Mouse (Mus musculus) bone marrow, adult 2 months (tissue): ENCODE results near the gene Eipr1. TPM values are rescaled to one million over a fixed set of nuclear protein-coding genes. Genes with fewer than 3 reads are reported as not detected.
"Not testable (repeated sequence)": the region's sequence is repeated elsewhere in the genome, so short reads cannot be mapped to it uniquely, and the experiment has no call there.

Source experiments
- H3K27ac ChIP-seq: fragments of 200-500 bp; 2 replicates; pipeline ENCODE4 v1.5.1; 2012; ENCODE audit warnings: low read depth, mild to moderate bottlenecking, control low read depth, inconsistent platforms, low read length; ENCODE audit not compliant: control insufficient read depth, poor library complexity, insufficient read depth
- H3K4me1 ChIP-seq: fragments of 200-500 bp; 2 replicates; pipeline ENCODE4 v1.6.1; 2011; ENCODE audit warnings: low read length; ENCODE audit not compliant: control insufficient read depth, insufficient read depth
- H3K4me3 ChIP-seq: fragments of 200-500 bp; replicated peaks from 2 replicates; pipeline ENCODE3; 2011; ENCODE audit warnings: mild to moderate bottlenecking, low read depth, low read length, control low read depth; ENCODE audit not compliant: control insufficient read depth
- CTCF ChIP-seq: fragments of 200-500 bp; IDR thresholded peaks from 2 replicates; pipeline ENCODE4 v1.5.1; 2011; ENCODE audit warnings: low read length, control low read depth; ENCODE audit not compliant: control insufficient read depth, insufficient read depth
- POLR2A ChIP-seq: fragments of 200-500 bp; IDR thresholded peaks from 2 replicates; pipeline ENCODE4 v1.6.1; 2011; ENCODE audit warnings: low read depth, mild to moderate bottlenecking, control low read depth, low read length, borderline replicate concordance; ENCODE audit not compliant: control insufficient read depth
- WGBS: fragments of 180-500 bp; shearing (Covaris S2); methylation state at CpG from one replicate; pipeline ENCODE4 v1.1.7; 2018; 5-methylcytosine and 5-hydroxymethylcytosine counted together
- polyA plus RNA-seq: library from polyadenylated mRNA; stranded (reverse); fragments of >200 nt; gene quantifications from 2 replicates; pipeline ENCODE4 v1.2.4, GENCODE M21; 2011; ENCODE audit warnings: low replicate concordance; ENCODE audit not compliant: missing spikeins, insufficient read depth, insufficient read length

The Eipr1 gene
- polyA plus RNA-seq, 1 experiment, result 21.0 TPM

DNA sequence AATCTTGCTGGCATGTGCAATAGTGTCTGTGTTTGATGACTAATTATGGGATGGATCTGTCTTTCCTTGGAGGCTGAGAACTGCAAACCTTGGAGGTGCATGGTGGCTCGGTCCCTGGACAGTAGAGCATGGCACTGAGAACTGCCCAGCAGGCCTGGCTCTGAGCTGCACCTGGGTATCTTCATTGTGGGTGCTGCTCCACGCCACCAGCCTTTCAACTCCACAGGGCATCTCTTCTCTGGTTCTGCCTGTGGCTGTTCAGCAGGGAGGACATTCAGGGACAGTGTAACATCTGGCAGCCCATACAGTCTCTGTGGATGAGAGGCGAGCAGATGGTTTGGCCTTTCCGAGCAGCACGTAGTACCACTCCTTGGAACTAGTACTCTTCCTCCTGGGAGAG is 158.2 kb downstream of the Eipr1 start:
- Histone ChIP-seq H3K4me3 (no peak overlapping the region), H3K27ac (no peak overlapping the region), H3K4me1 (no peaks in the 10 kb centered on the region)
- TF ChIP-seq POLR2A (no peak), CTCF (no peak)
- WGBS, result 81% methylated on average over 5 of the region's 5 CpGs

- Histone ChIP-seq H3K4me3 (no peak overlapping the region), H3K4me1 (no peaks in the 10 kb centered on the region), H3K27ac (no peak overlapping the region)
- 57% methylated on average over 8 of the region's 8 CpGs for WGBS
- no peak for TF ChIP-seq CTCF
- no peak for TF ChIP-seq POLR2A
These were observed 159.0 kb downstream of the Eipr1 start for GRCm38 (mm10) chr12:28910568-28910967.

DNA sequence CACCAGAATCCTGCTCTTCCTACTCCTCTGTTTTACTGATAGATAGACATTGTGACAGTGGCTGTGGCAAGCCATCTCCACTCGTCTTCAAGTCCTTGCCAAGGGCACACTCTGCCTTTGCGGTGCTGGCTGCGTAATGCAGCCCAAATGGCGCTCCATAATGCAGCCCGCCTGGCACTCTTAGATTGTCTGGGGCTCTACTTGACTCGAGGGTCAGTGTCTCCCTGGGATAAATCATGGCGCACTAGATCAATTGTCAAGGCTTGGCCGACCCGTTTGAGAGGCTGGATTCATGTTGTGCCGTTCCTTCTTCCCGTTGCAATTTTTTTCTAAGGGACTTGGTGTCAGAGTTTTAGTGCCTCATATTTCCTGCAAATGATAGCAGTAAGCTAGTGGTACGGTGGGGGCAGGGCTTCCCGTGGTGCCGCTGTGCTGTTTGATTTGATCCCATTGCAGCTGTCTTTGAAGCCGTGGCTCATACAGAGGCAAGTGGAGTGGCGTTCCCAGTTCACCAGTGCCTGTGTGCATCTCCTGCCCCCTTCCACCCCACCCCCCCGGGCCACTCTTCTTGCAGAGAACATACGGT is 160.8 kb downstream of the Eipr1 start:
- H3K4me1 ChIP-seq, result no peaks in the 10 kb centered on the region
- no peak overlapping the region for H3K27ac ChIP-seq
- no peak overlapping the region for H3K4me3 ChIP-seq
- no peak for TF ChIP-seq CTCF
- TF ChIP-seq POLR2A, result no peak
- WGBS, result 76% methylated on average over 18 of the region's 18 CpGs

DNA sequence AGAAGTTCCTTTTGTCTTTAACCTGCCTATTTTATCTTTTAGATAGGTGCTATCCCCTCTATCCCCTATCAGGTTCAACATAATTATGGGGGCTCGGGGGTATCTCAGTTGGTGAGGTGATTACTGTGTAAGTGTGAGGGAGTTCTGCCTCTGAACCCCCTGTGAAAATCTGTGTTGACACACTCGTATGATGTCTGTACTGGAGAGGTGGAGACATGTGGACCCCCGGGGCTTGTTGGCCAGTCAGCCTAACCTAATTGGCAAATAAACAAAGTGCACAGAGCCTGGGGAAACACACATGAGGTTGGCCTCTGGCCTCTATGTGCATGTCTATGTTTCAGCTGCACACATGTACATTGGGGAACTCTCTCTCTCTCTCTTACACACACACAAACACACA is 161.5 kb downstream of the Eipr1 start:
- TF ChIP-seq POLR2A (no peak), CTCF (no peak)
- WGBS, result 72% methylated on average over 3 of the region's 3 CpGs
- Histone ChIP-seq H3K4me3 (no peak overlapping the region), H3K4me1 (no peaks in the 10 kb centered on the region), H3K27ac (no peak overlapping the region)

DNA sequence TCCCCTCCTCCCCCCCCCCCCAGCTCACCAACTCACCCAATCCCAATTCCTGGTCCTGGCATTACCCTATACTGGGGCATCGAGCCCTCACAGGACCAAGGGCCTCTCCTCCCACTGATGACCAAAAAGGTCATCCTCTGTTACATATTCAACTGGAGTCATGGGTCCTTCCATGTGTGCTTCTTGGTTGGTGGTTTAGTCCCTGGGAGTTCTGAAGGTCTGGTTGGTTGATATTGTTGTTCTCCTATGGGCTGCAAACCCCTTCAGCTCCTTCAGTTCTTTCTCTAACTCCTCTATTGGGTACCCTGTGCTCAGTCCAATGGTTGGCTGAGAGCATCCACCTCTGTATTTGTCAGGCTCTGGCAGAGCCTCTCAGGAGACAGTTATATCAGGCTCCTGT is 162.5 kb downstream of the Eipr1 start:
- H3K27ac ChIP-seq, H3K4me3 ChIP-seq, H3K4me1 ChIP-seq: not testable (repeated sequence)
- 73% methylated on average over 1 of the region's 1 CpGs for WGBS

Other genes starting within 250 kb of the Eipr1 start
- gene Dcdc2c, start 199.4 kb upstream of the Eipr1 start, polyA plus RNA-seq, result not detected in 2 replicates
- not detected in 2 replicates for gene Allc, start 169.3 kb upstream of the Eipr1 start, polyA plus RNA-seq
- not detected in 2 replicates for gene Colec11, start 128.4 kb upstream of the Eipr1 start, polyA plus RNA-seq
- 313 and 671 TPM in 2 replicates for gene Rps7, start 115.8 kb upstream of the Eipr1 start, polyA plus RNA-seq
- gene Rnaseh1, start 102.2 kb upstream of the Eipr1 start, polyA plus RNA-seq, result 7.2 and 18.7 TPM in 2 replicates
- gene Adi1, start 76.6 kb upstream of the Eipr1 start, polyA plus RNA-seq, result 7.7 and 9.3 TPM in 2 replicates
- 9.5 and 12.8 TPM in 2 replicates for gene Trappc12, start 1.3 kb upstream of the Eipr1 start, polyA plus RNA-seq